Mouse (Mus musculus) intestine, postnatal 0 days (tissue): ENCODE measurements around the gene Cep131. TPM values are rescaled to one million over a fixed set of nuclear protein-coding genes. Genes with fewer than 3 reads are reported as not detected.

Source experiments
- ATAC-seq: fragments of 200-750 bp; cut with Nextera tagmentation; 2 replicates; pipeline ENCODE4 v1.8.0; 2017; ENCODE audit warnings: mild to moderate bottlenecking, moderate TSS enrichment, moderate library complexity
- H3K27ac ChIP-seq: fragments of 300-500 bp; sonication (generic); 2 replicates; pipeline ENCODE4 v1.5.1; 2014; ENCODE audit warnings: mild to moderate bottlenecking, low read depth, low read length, moderate library complexity
- H3K27me3 ChIP-seq: fragments of 300-500 bp; sonication (generic); replicated peaks from 2 replicates; pipeline ENCODE4 v1.6.1; 2014; ENCODE audit warnings: low read length, mixed read lengths; ENCODE audit not compliant: control insufficient read depth, insufficient read depth
- H3K36me3 ChIP-seq: fragments of 300-500 bp; sonication (generic); 2 replicates; pipeline ENCODE4 v1.6.1; 2014; ENCODE audit warnings: mild to moderate bottlenecking, moderate library complexity; ENCODE audit not compliant: control insufficient read depth, insufficient read depth
- H3K4me1 ChIP-seq: fragments of 300-500 bp; sonication (generic); replicated peaks from 2 replicates; pipeline ENCODE4 v1.6.1; 2014; ENCODE audit warnings: antibody characterized with exemption, low read length, mixed read lengths; ENCODE audit not compliant: control insufficient read depth, insufficient read depth
- H3K4me2 ChIP-seq: fragments of 300-500 bp; sonication (generic); replicated peaks from 2 replicates; pipeline ENCODE4 v1.6.1; 2014; ENCODE audit warnings: low read depth, mild to moderate bottlenecking, moderate library complexity
- H3K4me3 ChIP-seq: fragments of 300-500 bp; sonication (generic); 2 replicates; pipeline ENCODE4 v1.5.1; 2014; ENCODE audit warnings: low read depth, low read length
- H3K9ac ChIP-seq: fragments of 300-500 bp; sonication (generic); 2 replicates; pipeline ENCODE4 v1.6.1; 2014; ENCODE audit warnings: mild to moderate bottlenecking, low read depth, low read length
- H3K9me3 ChIP-seq: fragments of 300-500 bp; sonication (generic); 2 replicates; pipeline ENCODE4 v1.6.1; 2016; ENCODE audit warnings: mixed run types; ENCODE audit not compliant: control insufficient read depth
- CTCF ChIP-seq: sonication (generic); IDR thresholded peaks from 2 replicates; pipeline ENCODE4 v1.5.1; 2016; ENCODE audit warnings: low read depth, mild to moderate bottlenecking, control low read depth, antibody characterized with exemption, moderate library complexity
- WGBS: fragments of 180-500 bp; shearing (Covaris S2); extraction: QIAGEN DNeasy Blood & Tissue Kit; methylation state at CpG from one replicate; pipeline ENCODE4 v1.1.7; 2014; 5-methylcytosine and 5-hydroxymethylcytosine counted together
- polyA plus RNA-seq: library from polyadenylated mRNA; unstranded; fragments of >200 nt; fragmentation: Nextera tagmentation; extraction: Ambion mirVana; gene quantifications from 2 replicates; pipeline ENCODE4 v1.2.1, GENCODE M21; 2015

Gene Cep131
- polyA plus RNA-seq, 1 experiment from 2014 or later: 4.8 TPM

GRCm38 (mm10) chr11:120047531-120048251 lies 38.9 kb downstream of the Cep131 start:
- H3K27me3 ChIP-seq: peaks cover 30% of the 10 kb centered on the region
- no peaks in the 10 kb centered on the region for H3K36me3 ChIP-seq
- H3K9me3 ChIP-seq: no peaks in the 10 kb centered on the region
- TF ChIP-seq CTCF: no peak
- no peaks in the 10 kb centered on the region for H3K4me1 ChIP-seq
- ATAC-seq: no peak
- H3K4me2 ChIP-seq: peak overlapping the region; percentile 83
- H3K9ac ChIP-seq: peak overlapping the region; percentile 46; the same call in 1 of the 2 replicates
- H3K4me3 ChIP-seq: no peak overlapping the region; the same call in 1 of the 2 replicates
- no peak overlapping the region for H3K27ac ChIP-seq
- 25% methylated on average over 23 of the region's 23 CpGs for WGBS

GRCm38 (mm10) chr11:120046553-120047191 lies 40.0 kb downstream of the Cep131 start, which contains the start of gene Aatk:
TSS of gene Aatk (minus strand) at chr11:120047167.
- Histone ChIP-seq H3K4me3 (peak within 1 kb of the TSS; percentile 50), H3K9me3 (no peaks in the 10 kb centered on the region), H3K27ac (no peak within 1 kb of the TSS), H3K9ac (peak within 1 kb of the TSS; percentile 46), H3K27me3 (peaks cover 30% of the 10 kb centered on the region), H3K4me1 (no peaks in the 10 kb centered on the region), H3K36me3 (no peaks in the 10 kb centered on the region), H3K4me2 (peak within 1 kb of the TSS; percentile 83)
- no peak for TF ChIP-seq CTCF
- ATAC-seq: no peak
- 2% methylated on average over 52 of the region's 63 CpGs for WGBS

GRCm38 (mm10) chr11:120045839-120046552 lies 40.6 kb downstream of the Cep131 start:
- Histone ChIP-seq H3K9ac (0 out of 2 replicates have a peak overlapping the region, but pooled peaks have one; percentile 46), H3K36me3 (no peaks in the 10 kb centered on the region), H3K9me3 (no peaks in the 10 kb centered on the region), H3K4me1 (no peaks in the 10 kb centered on the region), H3K27ac (no peak overlapping the region), H3K4me2 (peak overlapping the region; percentile 83), H3K4me3 (peak overlapping the region; percentile 50), H3K27me3 (peaks cover 30% of the 10 kb centered on the region)
- WGBS: 42% methylated on average over 11 of the region's 11 CpGs
- no peak for TF ChIP-seq CTCF
- ATAC-seq: no peak

- ATAC-seq: no peak
- Histone ChIP-seq H3K27me3 (peaks cover 30% of the 10 kb centered on the region), H3K9me3 (no peaks in the 10 kb centered on the region), H3K9ac (no peak overlapping the region), H3K4me2 (no peak overlapping the region), H3K4me3 (no peak overlapping the region), H3K4me1 (no peaks in the 10 kb centered on the region), H3K36me3 (no peaks in the 10 kb centered on the region), H3K27ac (no peak overlapping the region)
- 71% methylated on average over 4 of the region's 4 CpGs for WGBS
- no peak for TF ChIP-seq CTCF
Measured at GRCm38 (mm10) chr11:120045341-120045740, 41.3 kb downstream of the Cep131 start.

- Histone ChIP-seq H3K27me3 (peaks cover 13% of the 10 kb centered on the region), H3K27ac (peak overlapping the region; percentile 54; the same call in 1 of the 2 replicates), H3K36me3 (no peaks in the 10 kb centered on the region), H3K4me1 (no peaks in the 10 kb centered on the region), H3K9ac (no peak overlapping the region), H3K4me2 (no peak overlapping the region), H3K4me3 (no peak overlapping the region), H3K9me3 (no peaks in the 10 kb centered on the region)
- ATAC-seq: no peak
- no peak for TF ChIP-seq CTCF
- 71% methylated on average over 7 of the region's 7 CpGs for WGBS
Measured at GRCm38 (mm10) chr11:120042141-120042838, 44.3 kb downstream of the Cep131 start.
